Mouse (Mus musculus) liver, embryonic 15.5 days (tissue): ENCODE measurements around the gene Ewsr1. TPM values are rescaled to one million over a fixed set of nuclear protein-coding genes. Genes with fewer than 3 reads are reported as not detected.

Source experiments
- ATAC-seq: fragments of 200-750 bp; cut with Nextera tagmentation; 2 replicates; pipeline ENCODE4 v1.8.0; 2017; ENCODE audit warnings: moderate number of reproducible peaks, mild to moderate bottlenecking, moderate library complexity; ENCODE audit not compliant: insufficient read depth
- H3K27ac ChIP-seq: fragments of 300-500 bp; sonication (generic); replicated peaks from 2 replicates; pipeline ENCODE4 v1.5.1; 2015; ENCODE audit warnings: mild to moderate bottlenecking, inconsistent platforms
- H3K27me3 ChIP-seq: fragments of 300-500 bp; sonication (generic); 2 replicates; pipeline ENCODE4 v1.6.1; 2015; ENCODE audit warnings: mild to moderate bottlenecking, inconsistent platforms
- H3K36me3 ChIP-seq: fragments of 300-500 bp; sonication (generic); replicated peaks from 2 replicates; pipeline ENCODE4 v1.6.1; 2015; ENCODE audit warnings: moderate library complexity, mild to moderate bottlenecking, inconsistent platforms
- H3K4me1 ChIP-seq: fragments of 300-500 bp; sonication (generic); replicated peaks from 2 replicates; pipeline ENCODE4 v1.6.1; 2015; ENCODE audit warnings: inconsistent platforms
- H3K4me2 ChIP-seq: fragments of 300-500 bp; sonication (generic); 2 replicates; pipeline ENCODE4 v1.6.1; 2015; ENCODE audit warnings: moderate library complexity, mild to moderate bottlenecking, inconsistent platforms
- H3K4me3 ChIP-seq: fragments of 300-500 bp; sonication (generic); replicated peaks from 2 replicates; pipeline ENCODE4 v1.5.1; 2015; ENCODE audit warnings: mild to moderate bottlenecking, inconsistent platforms
- H3K9ac ChIP-seq: fragments of 300-500 bp; sonication (generic); 2 replicates; pipeline ENCODE4 v1.6.1; 2015; ENCODE audit warnings: moderate library complexity, mild to moderate bottlenecking, inconsistent platforms
- H3K9me3 ChIP-seq: fragments of 300-500 bp; sonication (generic); replicated peaks from 2 replicates; pipeline ENCODE4 v1.6.1; 2016; ENCODE audit warnings: inconsistent platforms
- WGBS: fragments of 180-500 bp; shearing (Covaris S2); methylation state at CpG from one replicate; pipeline ENCODE4 v1.1.7; 2015; ENCODE audit warnings: mixed read lengths; ENCODE audit not compliant: insufficient replicate concordance; 5-methylcytosine and 5-hydroxymethylcytosine counted together
- polyA plus RNA-seq: library from polyadenylated mRNA; unstranded; fragments of >200 nt; fragmentation: Nextera tagmentation; extraction: Ambion mirVana; gene quantifications from 2 replicates; pipeline ENCODE4 v1.2.1, GENCODE M21; 2015

Gene Ewsr1
- polyA plus RNA-seq, 1 experiment from 2014 or later: 255 TPM

DNA sequence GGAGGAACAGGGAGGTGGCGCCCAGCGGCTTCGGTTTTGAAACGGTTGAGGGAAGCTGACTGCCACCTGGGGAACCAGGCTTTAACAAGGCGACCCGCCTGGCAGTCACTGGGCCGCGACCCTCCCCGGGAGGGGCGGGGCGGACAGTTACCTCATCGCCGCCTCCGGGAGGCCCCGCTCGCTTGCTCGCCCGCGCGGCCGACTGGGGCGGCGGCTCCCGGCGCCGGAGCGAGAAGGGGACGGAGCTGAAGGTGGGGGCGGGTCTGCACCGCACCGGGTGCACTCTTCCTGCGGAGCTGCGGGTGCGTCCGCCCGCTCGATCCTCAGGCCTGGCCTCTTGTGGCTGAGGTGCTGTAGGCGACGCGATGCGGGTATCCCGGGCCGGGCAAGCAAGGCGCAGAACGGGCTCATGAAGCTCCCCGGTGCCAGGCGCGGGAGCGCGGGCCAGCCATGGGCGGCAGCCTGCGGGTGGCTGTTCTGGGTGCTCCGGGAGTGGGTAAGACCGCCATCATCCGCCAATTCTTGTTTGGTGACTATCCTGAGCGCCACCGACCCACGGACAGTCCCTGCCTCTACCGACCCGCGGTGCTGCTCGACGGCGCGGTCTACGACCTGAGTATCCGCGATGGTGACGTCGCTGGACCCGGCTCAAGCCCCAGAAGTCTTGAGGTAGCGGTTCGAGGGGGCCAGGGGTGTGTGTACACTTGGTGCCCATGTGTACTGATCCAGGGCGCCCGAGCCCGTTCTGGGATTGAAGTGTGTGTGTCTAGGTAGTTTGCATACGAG, 41.0 kb downstream of the Ewsr1 start, which contains the start of gene Rasl10a:
Gene Rasl10a, plus strand, starts transcription at position 273 of the 786 bp plus-strand sequence.
- Histone ChIP-seq H3K4me2 (peak within 1 kb of the TSS; percentile 70), H3K9ac (no peak within 1 kb of the TSS), H3K27me3 (peaks cover 84% of the 10 kb centered on the region), H3K4me3 (peak within 1 kb of the TSS; percentile 50), H3K36me3 (no peaks in the 10 kb centered on the region), H3K4me1 (peaks cover 44% of the 10 kb centered on the region), H3K9me3 (no peaks in the 10 kb centered on the region), H3K27ac (no peak within 1 kb of the TSS)
- ATAC-seq: no peak
- 2% methylated on average over 77 of the region's 77 CpGs for WGBS

DNA sequence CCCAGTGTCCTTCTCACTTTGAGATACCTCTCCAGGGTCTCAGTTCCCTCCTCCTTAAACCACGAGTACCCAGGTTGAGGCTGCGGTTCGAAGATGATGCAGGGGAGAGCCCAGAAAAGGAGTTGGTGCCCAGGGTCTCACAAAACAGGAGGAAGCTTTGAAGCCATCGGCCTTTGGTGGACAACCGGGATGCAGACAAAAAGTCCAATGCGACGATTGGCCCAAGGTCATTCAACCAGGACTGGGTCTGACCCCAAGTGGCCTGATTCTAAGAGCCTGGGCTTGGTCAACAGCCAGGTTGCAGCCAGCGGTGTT, 41.6 kb downstream of the Ewsr1 start:
- peaks cover 78% of the 10 kb centered on the region for H3K27me3 ChIP-seq

DNA sequence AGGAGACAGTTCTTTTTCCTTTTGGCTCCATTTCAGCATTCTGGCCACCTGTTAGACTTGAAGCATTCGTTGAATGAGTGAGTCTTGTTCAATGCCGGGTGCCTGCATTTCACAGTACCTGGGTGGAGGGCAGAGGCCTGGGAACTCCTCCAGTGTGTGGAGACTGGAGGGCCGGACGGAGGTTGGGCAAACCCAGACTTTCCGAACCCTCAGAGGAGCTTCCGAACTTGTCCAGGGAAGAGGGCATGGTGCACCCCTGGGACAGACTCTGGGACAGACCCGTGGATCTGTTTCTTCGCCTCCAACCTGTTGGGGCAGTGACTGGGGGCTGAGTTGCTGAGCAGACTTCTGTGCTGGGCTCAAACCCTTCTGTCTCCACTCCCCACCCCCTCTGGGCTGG, 42.0 kb downstream of the Ewsr1 start:
- ATAC-seq: no peak
- peaks cover 74% of the 10 kb centered on the region for H3K27me3 ChIP-seq
- H3K4me3 ChIP-seq: no peak overlapping the region
- no peak overlapping the region for H3K4me2 ChIP-seq
- no peaks in the 10 kb centered on the region for H3K36me3 ChIP-seq
- no peak overlapping the region for H3K9ac ChIP-seq
- peaks cover 34% of the 10 kb centered on the region for H3K4me1 ChIP-seq
- 59% methylated on average over 8 of the region's 8 CpGs for WGBS
- H3K9me3 ChIP-seq: no peaks in the 10 kb centered on the region
- no peak overlapping the region for H3K27ac ChIP-seq

More for the DNA sequence above, 41.6 kb downstream of the Ewsr1 start:
- Histone ChIP-seq H3K4me3 (peak overlapping the region; percentile 50), H3K9ac (no peak overlapping the region), H3K27ac (no peak overlapping the region), H3K36me3 (no peaks in the 10 kb centered on the region), H3K4me2 (peak overlapping the region; percentile 70), H3K9me3 (no peaks in the 10 kb centered on the region), H3K4me1 (peaks cover 38% of the 10 kb centered on the region)
- ATAC-seq: no peak
- WGBS: 18% methylated on average over 8 of the region's 8 CpGs

DNA sequence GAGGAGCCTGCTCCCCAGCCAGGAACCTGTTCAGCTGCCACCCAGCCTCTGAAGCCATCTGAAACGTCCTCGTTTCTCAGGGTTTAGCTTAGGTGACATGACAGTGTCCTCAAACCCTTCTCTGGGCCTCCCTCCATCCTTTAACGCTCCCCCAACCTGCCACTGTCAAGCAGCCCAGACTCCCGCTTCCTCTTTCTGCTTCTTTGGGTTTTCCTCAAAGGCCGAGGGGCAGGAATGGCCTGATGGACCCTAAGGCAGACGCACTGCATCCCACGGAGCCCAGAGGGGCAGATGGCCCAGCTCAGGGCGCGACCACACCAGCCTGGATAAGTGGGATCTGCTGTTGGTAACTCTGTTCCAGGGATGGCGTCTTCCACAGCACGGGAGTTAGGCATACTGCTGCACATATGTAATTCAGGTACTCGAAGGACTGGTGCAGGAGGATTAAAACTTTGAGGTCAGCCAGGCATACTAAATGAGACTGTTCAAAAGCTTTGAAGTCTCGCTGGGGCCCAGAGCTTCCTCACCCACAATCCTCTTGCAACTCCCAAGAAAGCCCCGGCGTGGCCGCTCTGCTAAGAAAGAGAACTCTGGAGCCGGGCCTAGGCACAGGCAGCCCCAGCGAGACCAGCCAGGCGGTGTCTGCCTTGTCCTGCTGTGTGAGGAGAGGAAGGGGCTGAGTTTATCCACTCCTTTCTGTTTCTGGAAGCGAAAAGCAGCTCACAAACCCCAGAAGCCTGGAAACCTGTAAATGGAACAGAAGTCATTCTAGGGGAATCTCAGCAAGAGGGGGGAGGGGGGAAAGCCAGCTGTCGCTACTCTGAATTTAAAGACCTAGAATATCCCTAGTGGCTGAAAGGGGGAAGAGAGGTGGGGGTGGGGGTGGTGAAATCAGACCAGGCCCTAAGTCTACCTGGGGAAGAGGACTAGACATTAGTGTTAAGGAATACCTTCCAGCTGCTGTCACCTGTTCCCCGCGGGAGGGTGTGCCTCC, 42.8 kb downstream of the Ewsr1 start:
- Histone ChIP-seq H3K27ac (no peak overlapping the region), H3K27me3 (peaks cover 66% of the 10 kb centered on the region), H3K4me1 (peaks cover 26% of the 10 kb centered on the region), H3K4me3 (no peak overlapping the region), H3K9me3 (no peaks in the 10 kb centered on the region), H3K9ac (no peak overlapping the region), H3K4me2 (no peak overlapping the region), H3K36me3 (no peaks in the 10 kb centered on the region)
- WGBS: 45% methylated on average over 23 of the region's 23 CpGs
- no peak for ATAC-seq

DNA sequence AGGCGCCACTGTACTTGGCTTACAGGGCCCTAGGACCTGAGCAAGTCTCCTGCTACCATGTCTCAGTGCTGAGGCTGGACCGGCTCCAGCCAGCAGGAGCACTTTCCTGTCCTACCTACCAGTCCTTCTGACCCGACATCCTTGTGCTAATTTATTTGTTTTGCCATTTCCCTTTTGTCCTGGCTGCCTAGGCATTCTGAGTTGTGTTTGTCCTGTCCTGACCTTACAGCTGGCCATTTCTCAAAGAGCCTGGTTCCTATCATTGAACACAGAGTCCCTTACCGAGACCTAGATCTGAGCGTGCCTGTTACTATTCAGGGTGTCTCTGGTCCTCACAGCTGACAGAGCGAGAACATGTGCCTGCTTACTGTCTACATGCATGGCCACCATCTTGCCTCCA, 44.2 kb downstream of the Ewsr1 start:
- Histone ChIP-seq H3K27ac (no peak overlapping the region), H3K27me3 (peaks cover 63% of the 10 kb centered on the region), H3K4me3 (no peak overlapping the region), H3K9me3 (no peaks in the 10 kb centered on the region), H3K9ac (no peak overlapping the region), H3K4me1 (peaks cover 22% of the 10 kb centered on the region), H3K4me2 (no peak overlapping the region), H3K36me3 (no peaks in the 10 kb centered on the region)
- WGBS: 68% methylated on average over 6 of the region's 6 CpGs
- ATAC-seq: no peak

DNA sequence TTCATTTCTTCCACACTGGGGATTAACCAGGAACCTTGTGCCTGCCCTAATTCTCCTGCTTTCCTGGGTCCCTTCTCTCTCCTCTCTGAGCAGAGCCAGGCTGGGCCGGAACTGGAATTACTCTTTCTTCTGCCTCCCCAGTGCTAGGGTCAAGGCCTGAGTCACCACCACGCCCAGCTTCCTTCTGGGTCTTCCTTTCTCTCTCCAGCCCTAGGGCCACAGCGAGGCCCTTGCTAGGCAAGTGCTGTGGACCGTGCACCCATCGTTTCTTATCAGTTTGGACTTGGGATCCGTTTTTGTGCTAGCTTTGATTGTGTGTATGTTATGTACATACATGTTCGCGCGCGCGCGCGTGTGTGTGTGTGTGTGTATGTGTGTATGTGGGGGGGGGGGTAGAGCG, 44.9 kb downstream of the Ewsr1 start:
- Histone ChIP-seq H3K27me3 (peaks cover 60% of the 10 kb centered on the region), H3K4me1 (peaks cover 16% of the 10 kb centered on the region), H3K4me3 (no peak overlapping the region), H3K9ac (no peak overlapping the region), H3K4me2 (no peak overlapping the region), H3K9me3 (no peaks in the 10 kb centered on the region), H3K36me3 (no peaks in the 10 kb centered on the region), H3K27ac (no peak overlapping the region)
- 71% methylated on average over 14 of the region's 14 CpGs for WGBS
- no peak for ATAC-seq

DNA sequence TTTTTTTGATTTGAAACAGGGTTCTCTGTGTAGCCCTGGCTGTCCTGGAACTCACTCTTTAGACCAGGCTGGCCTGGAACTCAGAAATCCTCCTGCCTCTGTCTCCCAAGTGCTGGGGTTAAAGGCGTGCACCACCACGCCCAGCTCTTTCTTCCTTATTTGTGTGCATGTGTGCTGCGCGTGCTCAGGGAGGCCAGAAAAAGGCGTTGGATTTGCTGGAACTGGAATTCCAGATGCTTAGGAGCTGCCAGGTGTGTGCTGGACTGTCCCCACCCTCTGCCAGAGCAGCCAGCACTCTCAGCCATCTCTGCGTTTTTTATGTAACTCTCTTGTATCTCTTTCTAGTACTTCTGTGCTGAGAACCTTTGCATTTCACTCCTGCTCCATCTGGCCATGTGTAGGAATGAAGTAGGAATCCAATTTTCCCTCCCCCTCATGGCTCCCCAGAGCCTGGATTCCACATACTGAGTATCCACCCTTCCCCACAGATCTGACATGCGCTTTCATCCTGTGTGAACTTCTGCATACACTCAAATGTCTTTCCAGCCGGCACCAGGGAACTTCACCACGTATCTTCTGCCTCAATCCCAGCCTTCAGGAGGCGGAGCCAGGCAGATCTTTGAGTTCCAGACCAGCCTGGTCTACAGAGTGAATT, 46.7 kb downstream of the Ewsr1 start:
- H3K4me2 ChIP-seq: no peak overlapping the region
- no peak for ATAC-seq
- H3K4me1 ChIP-seq: no peaks in the 10 kb centered on the region; the same call in 1 of the 2 replicates
- no peaks in the 10 kb centered on the region for H3K9me3 ChIP-seq
- peaks cover 42% of the 10 kb centered on the region for H3K27me3 ChIP-seq
- H3K36me3 ChIP-seq: no peaks in the 10 kb centered on the region
- H3K9ac ChIP-seq: no peak overlapping the region
- WGBS: 53% methylated on average over 10 of the region's 10 CpGs
- H3K4me3 ChIP-seq: no peak overlapping the region
- no peak overlapping the region for H3K27ac ChIP-seq

DNA sequence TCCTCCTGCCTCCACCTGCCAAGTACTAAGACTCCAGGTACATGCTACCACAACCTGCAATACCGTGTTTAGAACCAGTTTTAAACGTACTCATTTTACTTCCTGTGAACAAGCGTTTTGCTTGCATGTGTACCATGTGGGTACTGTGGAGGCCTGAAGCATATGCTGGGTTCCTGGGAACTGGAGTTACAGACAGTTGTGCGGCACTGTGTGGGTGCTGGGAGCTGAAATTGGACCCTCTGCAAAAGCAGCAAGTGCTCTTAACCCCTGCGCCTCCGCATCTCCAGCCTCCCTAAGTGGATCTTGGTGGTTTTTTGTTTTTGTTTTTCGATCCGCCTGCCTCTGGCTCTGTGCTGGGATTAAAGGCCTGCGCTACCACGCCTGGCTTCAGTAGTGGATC, 47.4 kb downstream of the Ewsr1 start:
- Histone ChIP-seq H3K36me3 (no peaks in the 10 kb centered on the region), H3K27ac (no peak overlapping the region), H3K4me1 (no peaks in the 10 kb centered on the region; the same call in 1 of the 2 replicates), H3K9ac (no peak overlapping the region), H3K27me3 (peaks cover 35% of the 10 kb centered on the region), H3K4me3 (no peak overlapping the region), H3K9me3 (no peaks in the 10 kb centered on the region), H3K4me2 (no peak overlapping the region)
- no peak for ATAC-seq
- 84% methylated on average over 10 of the region's 10 CpGs for WGBS

DNA sequence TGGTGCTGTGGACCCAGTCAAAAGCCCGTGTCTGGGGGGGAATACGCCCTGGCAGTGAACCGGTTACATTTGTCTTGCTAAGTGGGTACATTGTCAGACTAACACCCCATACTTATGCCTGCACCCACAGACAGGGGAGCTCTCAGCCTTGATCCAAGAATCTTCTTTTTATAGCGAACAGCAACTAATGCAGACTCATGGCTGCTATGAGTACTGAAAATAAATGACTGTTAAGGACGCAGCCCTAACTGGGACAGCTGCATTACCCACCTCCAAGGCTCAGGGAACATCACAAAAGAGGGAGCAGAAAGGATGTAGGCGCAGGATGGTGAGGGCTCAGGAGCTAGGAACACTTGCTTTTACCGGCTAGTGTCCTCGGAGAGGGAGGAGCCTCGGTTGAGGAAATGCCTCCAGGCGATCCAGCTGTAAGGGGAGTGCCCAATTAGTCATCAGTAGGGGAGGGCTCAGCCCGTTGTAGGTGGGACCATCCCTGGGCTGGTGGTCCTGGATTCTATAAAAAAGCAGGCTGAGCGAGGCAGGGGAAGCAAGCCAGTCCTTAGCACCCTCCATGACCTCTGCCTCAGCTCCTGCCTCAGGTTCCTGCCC, 52.6 kb downstream of the Ewsr1 start:
- ATAC-seq: no peak
- 44% methylated on average over 12 of the region's 12 CpGs for whole genome bisulfite sequencing
- Histone ChIP-seq H3K4me3 (no peak overlapping the region), H3K36me3 (peaks cover 17% of the 10 kb centered on the region), H3K4me2 (no peak overlapping the region), H3K27me3 (peaks cover 15% of the 10 kb centered on the region), H3K9me3 (no peaks in the 10 kb centered on the region), H3K4me1 (no peaks in the 10 kb centered on the region), H3K27ac (no peak overlapping the region), H3K9ac (no peak overlapping the region)

DNA sequence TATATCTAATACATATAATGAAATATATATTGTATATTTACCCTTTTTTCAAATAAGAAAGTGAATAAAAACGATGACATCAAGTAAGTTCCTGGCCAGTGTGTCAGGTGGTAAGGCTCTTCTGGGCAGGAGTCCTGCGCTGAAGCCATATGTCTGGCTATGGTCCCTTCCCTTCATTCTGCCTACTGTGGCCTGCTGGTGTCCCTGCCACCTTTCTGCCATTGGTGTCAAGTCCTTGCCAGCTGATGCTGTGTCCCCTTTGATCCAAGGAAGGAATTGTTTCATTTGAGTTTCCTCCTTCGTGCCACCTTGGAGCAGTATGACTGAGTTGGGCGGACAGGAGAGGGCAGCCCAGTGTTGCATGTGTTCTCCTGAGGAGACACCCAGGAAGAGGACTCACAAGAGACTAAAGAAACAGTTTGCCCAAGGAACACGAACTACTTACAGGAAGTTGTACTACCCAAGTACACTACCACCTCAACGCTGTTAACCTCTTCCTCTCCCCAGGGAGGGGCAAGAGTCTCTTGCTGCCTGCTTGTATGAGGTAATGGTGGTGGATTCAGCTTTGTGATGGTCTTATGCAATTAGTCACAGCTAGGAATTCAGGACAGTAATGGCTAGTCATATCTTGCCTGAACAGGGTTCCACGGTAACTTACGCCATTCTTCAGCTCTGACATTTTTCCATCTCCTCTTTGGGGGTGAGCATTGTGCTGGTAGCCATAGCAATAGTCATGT, 56.3 kb downstream of the Ewsr1 start:
- no peak for ATAC-seq
- no peak overlapping the region for H3K27ac ChIP-seq
- peaks cover 53% of the 10 kb centered on the region for H3K36me3 ChIP-seq
- H3K9me3 ChIP-seq: no peaks in the 10 kb centered on the region
- no peaks in the 10 kb centered on the region for H3K27me3 ChIP-seq
- H3K4me1 ChIP-seq: no peaks in the 10 kb centered on the region
- H3K4me2 ChIP-seq: no peak overlapping the region
- 69% methylated on average over 8 of the region's 8 CpGs for WGBS
- H3K4me3 ChIP-seq: no peak overlapping the region
- H3K9ac ChIP-seq: no peak overlapping the region
